Mouse (Mus musculus) heart, embryonic 12.5 days (tissue): ENCODE results near the gene Zfp341. TPM values are rescaled to one million over a fixed set of nuclear protein-coding genes. Genes with fewer than 3 reads are reported as not detected.

Experiments
- ATAC-seq: fragments of 200-750 bp; cut with Nextera tagmentation; 2 replicates; pipeline ENCODE4 v1.8.0; 2017; ENCODE audit warnings: moderate TSS enrichment, moderate library complexity; ENCODE audit not compliant: insufficient number of reproducible peaks, low FRiP score
- H3K27ac ChIP-seq: fragments of 300-500 bp; sonication (generic); 2 replicates; pipeline ENCODE4 v1.5.1; 2016; ENCODE audit warnings: mild to moderate bottlenecking, moderate library complexity; ENCODE audit not compliant: poor library complexity, severe bottlenecking
- H3K27me3 ChIP-seq: fragments of 300-500 bp; sonication (generic); replicated peaks from 2 replicates; pipeline ENCODE4 v1.6.1; 2016; ENCODE audit warnings: mild to moderate bottlenecking, moderate library complexity
- H3K36me3 ChIP-seq: fragments of 300-500 bp; sonication (generic); 2 replicates; pipeline ENCODE4 v1.6.1; 2016; ENCODE audit warnings: mild to moderate bottlenecking, moderate library complexity
- H3K4me1 ChIP-seq: fragments of 300-500 bp; sonication (generic); replicated peaks from 2 replicates; pipeline ENCODE4 v1.6.1; 2016; ENCODE audit warnings: mild to moderate bottlenecking
- H3K4me2 ChIP-seq: fragments of 300-500 bp; sonication (generic); 2 replicates; pipeline ENCODE4 v1.6.1; 2016; ENCODE audit warnings: mild to moderate bottlenecking, moderate library complexity
- H3K4me3 ChIP-seq: fragments of 300-500 bp; sonication (generic); 2 replicates; pipeline ENCODE4 v1.5.1; 2016; ENCODE audit warnings: mild to moderate bottlenecking
- H3K9ac ChIP-seq: fragments of 300-500 bp; sonication (generic); 2 replicates; pipeline ENCODE4 v1.6.1; 2016; ENCODE audit warnings: mild to moderate bottlenecking, moderate library complexity
- H3K9me3 ChIP-seq: fragments of 300-500 bp; sonication (generic); replicated peaks from 2 replicates; pipeline ENCODE4 v1.6.1; 2016; ENCODE audit warnings: mild to moderate bottlenecking, moderate library complexity
- WGBS: fragments of 180-500 bp; shearing (Covaris S2); methylation state at CpG from one replicate; pipeline ENCODE4 v1.1.7; 2016; 5-methylcytosine and 5-hydroxymethylcytosine counted together
- polyA plus RNA-seq: library from polyadenylated mRNA; unstranded; fragments of >200 nt; fragmentation: Nextera tagmentation; extraction: Ambion mirVana; gene quantifications from 2 replicates; pipeline ENCODE4 v1.2.1, GENCODE M21; 2016

Zfp341 gene
- polyA plus RNA-seq, 1 experiment from 2014 or later, result 0.78 TPM

- 77% methylated on average over 8 of the region's 8 CpGs for WGBS
- H3K27ac ChIP-seq, result no peak overlapping the region
Measured at GRCm38 (mm10) chr2:154571976-154572375, 41.1 kb upstream of the Zfp341 start.

GRCm38 (mm10) chr2:154572996-154573395, 40.1 kb upstream of the Zfp341 start:
- WGBS, result 75% methylated on average over 3 of the region's 3 CpGs
- no peaks in the 10 kb centered on the region for H3K9me3 ChIP-seq
- H3K4me2 ChIP-seq, result no peak overlapping the region
- ATAC-seq, result no peak
- H3K27ac ChIP-seq, result no peak overlapping the region
- no peaks in the 10 kb centered on the region for H3K36me3 ChIP-seq
- no peaks in the 10 kb centered on the region for H3K27me3 ChIP-seq
- no peak overlapping the region for H3K4me3 ChIP-seq
- H3K9ac ChIP-seq, result no peak overlapping the region
- H3K4me1 ChIP-seq, result peaks cover 18% of the 10 kb centered on the region

More at GRCm38 (mm10) chr2:154571976-154572375, 41.1 kb upstream of the Zfp341 start:
- Histone ChIP-seq H3K4me1 (peaks cover 22% of the 10 kb centered on the region), H3K4me2 (no peak overlapping the region), H3K27me3 (no peaks in the 10 kb centered on the region), H3K36me3 (no peaks in the 10 kb centered on the region), H3K9me3 (no peaks in the 10 kb centered on the region), H3K4me3 (no peak overlapping the region), H3K9ac (no peak overlapping the region)
- ATAC-seq, result no peak

- Histone ChIP-seq H3K9me3 (no peaks in the 10 kb centered on the region), H3K9ac (no peak overlapping the region), H3K27ac (no peak overlapping the region), H3K4me2 (no peak overlapping the region), H3K4me1 (peaks cover 8% of the 10 kb centered on the region), H3K4me3 (no peak overlapping the region), H3K36me3 (no peaks in the 10 kb centered on the region), H3K27me3 (no peaks in the 10 kb centered on the region)
- WGBS, result 71% methylated on average over 7 of the region's 7 CpGs
- no peak for ATAC-seq
Measured at GRCm38 (mm10) chr2:154574271-154574670, 38.8 kb upstream of the Zfp341 start.

GRCm38 (mm10) chr2:154576876-154577743, 36.0 kb upstream of the Zfp341 start:
- Histone ChIP-seq H3K4me3 (no peak overlapping the region), H3K9ac (0 out of 2 replicates have a peak overlapping the region, but pooled peaks have one; percentile 11), H3K27me3 (no peaks in the 10 kb centered on the region), H3K4me1 (0 out of 2 replicates have a peak, but pooled peaks cover 3% of the 10 kb centered on the region), H3K9me3 (no peaks in the 10 kb centered on the region), H3K4me2 (no peak overlapping the region), H3K36me3 (no peaks in the 10 kb centered on the region), H3K27ac (no peak overlapping the region)
- 59% methylated on average over 12 of the region's 12 CpGs for WGBS
- no peak for ATAC-seq

GRCm38 (mm10) chr2:154577744-154578067, 35.4 kb upstream of the Zfp341 start:
- 0 out of 2 replicates have a peak, but pooled peaks cover 3% of the 10 kb centered on the region for H3K4me1 ChIP-seq
- H3K4me3 ChIP-seq, result no peak overlapping the region
- no peaks in the 10 kb centered on the region for H3K9me3 ChIP-seq
- no peak for ATAC-seq
- no peak overlapping the region for H3K27ac ChIP-seq
- no peak overlapping the region for H3K4me2 ChIP-seq
- WGBS, result 90% methylated on average over 6 of the region's 6 CpGs
- no peaks in the 10 kb centered on the region for H3K27me3 ChIP-seq
- no peaks in the 10 kb centered on the region for H3K36me3 ChIP-seq
- no peak overlapping the region for H3K9ac ChIP-seq

- H3K9ac ChIP-seq, result no peak overlapping the region
- ATAC-seq, result no peak
- WGBS, result 67% methylated on average over 8 of the region's 8 CpGs
- 0 out of 2 replicates have a peak overlapping the region, but pooled peaks have one; percentile 17 for H3K27ac ChIP-seq
- no peaks in the 10 kb centered on the region for H3K36me3 ChIP-seq
- H3K9me3 ChIP-seq, result no peaks in the 10 kb centered on the region
- peaks cover 20% of the 10 kb centered on the region for H3K4me1 ChIP-seq
- no peak overlapping the region for H3K4me3 ChIP-seq
- no peak overlapping the region for H3K4me2 ChIP-seq
- H3K27me3 ChIP-seq, result no peaks in the 10 kb centered on the region
Measured at GRCm38 (mm10) chr2:154580586-154580985, 32.5 kb upstream of the Zfp341 start.

- no peak overlapping the region for H3K4me2 ChIP-seq
- no peak overlapping the region for H3K27ac ChIP-seq
- 0 out of 2 replicates have a peak, but pooled peaks cover 1% of the 10 kb centered on the region for H3K9me3 ChIP-seq
- no peak for ATAC-seq
- WGBS, result 90% methylated on average over 1 of the region's 1 CpGs
- no peak overlapping the region for H3K4me3 ChIP-seq
- no peak overlapping the region for H3K9ac ChIP-seq
- H3K4me1 ChIP-seq, result peaks cover 20% of the 10 kb centered on the region
- H3K36me3 ChIP-seq, result peaks cover 1% of the 10 kb centered on the region; the same call in 1 of the 2 replicates
- no peaks in the 10 kb centered on the region for H3K27me3 ChIP-seq
Measured at GRCm38 (mm10) chr2:154581421-154581820, 31.7 kb upstream of the Zfp341 start.

GRCm38 (mm10) chr2:154583906-154584872, 28.9 kb upstream of the Zfp341 start:
- Histone ChIP-seq H3K27me3 (no peaks in the 10 kb centered on the region), H3K4me2 (0 out of 2 replicates have a peak overlapping the region, but pooled peaks have one; percentile 8), H3K9ac (no peak overlapping the region), H3K4me1 (peaks cover 21% of the 10 kb centered on the region), H3K27ac (no peak overlapping the region), H3K36me3 (peaks cover 9% of the 10 kb centered on the region), H3K9me3 (0 out of 2 replicates have a peak, but pooled peaks cover 4% of the 10 kb centered on the region), H3K4me3 (no peak overlapping the region)
- no peak for ATAC-seq
- WGBS, result 44% methylated on average over 15 of the region's 15 CpGs

- H3K36me3 ChIP-seq, result peaks cover 9% of the 10 kb centered on the region
- H3K4me2 ChIP-seq, result 0 out of 2 replicates have a peak overlapping the region, but pooled peaks have one; percentile 8
- peaks cover 21% of the 10 kb centered on the region for H3K4me1 ChIP-seq
- ATAC-seq, result no peak
- H3K9ac ChIP-seq, result no peak overlapping the region
- H3K27me3 ChIP-seq, result no peaks in the 10 kb centered on the region
- 60% methylated on average over 17 of the region's 17 CpGs for WGBS
- H3K27ac ChIP-seq, result no peak overlapping the region
- no peak overlapping the region for H3K4me3 ChIP-seq
- H3K9me3 ChIP-seq, result 0 out of 2 replicates have a peak, but pooled peaks cover 4% of the 10 kb centered on the region
Measured at GRCm38 (mm10) chr2:154584931-154585601, 28.0 kb upstream of the Zfp341 start.

GRCm38 (mm10) chr2:154586405-154586804, 26.7 kb upstream of the Zfp341 start:
- no peak overlapping the region for H3K4me3 ChIP-seq
- H3K27ac ChIP-seq, result no peak overlapping the region
- no peak overlapping the region for H3K4me2 ChIP-seq
- peaks cover 9% of the 10 kb centered on the region for H3K36me3 ChIP-seq
- H3K9ac ChIP-seq, result no peak overlapping the region
- WGBS, result 73% methylated on average over 5 of the region's 5 CpGs
- 0 out of 2 replicates have a peak, but pooled peaks cover 4% of the 10 kb centered on the region for H3K9me3 ChIP-seq
- H3K27me3 ChIP-seq, result no peaks in the 10 kb centered on the region
- no peak for ATAC-seq
- peaks cover 21% of the 10 kb centered on the region for H3K4me1 ChIP-seq
